Mouse (Mus musculus) limb, embryonic 15.5 days (tissue): ENCODE measurements around the gene Cd28. TPM values are rescaled to one million over a fixed set of nuclear protein-coding genes. Genes with fewer than 3 reads are reported as not detected.

Experiments
- ATAC-seq: fragments of 200-750 bp; cut with Nextera tagmentation; 2 replicates; pipeline ENCODE4 v1.8.0; 2017; ENCODE audit warnings: low read depth, moderate TSS enrichment; ENCODE audit not compliant: insufficient number of reproducible peaks, low FRiP score, low TSS enrichment
- H3K27ac ChIP-seq: fragments of 300-500 bp; sonication (generic); 2 replicates; pipeline ENCODE4 v1.5.1; 2015; ENCODE audit warnings: moderate library complexity, mild to moderate bottlenecking, inconsistent platforms
- H3K27me3 ChIP-seq: fragments of 300-500 bp; sonication (generic); 2 replicates; pipeline ENCODE4 v1.6.1; 2015; ENCODE audit warnings: inconsistent platforms
- H3K36me3 ChIP-seq: fragments of 300-500 bp; sonication (generic); 2 replicates; pipeline ENCODE4 v1.6.1; 2015; ENCODE audit warnings: inconsistent platforms
- H3K4me1 ChIP-seq: fragments of 300-500 bp; sonication (generic); 2 replicates; pipeline ENCODE4 v1.6.1; 2015; ENCODE audit warnings: inconsistent platforms
- H3K4me2 ChIP-seq: fragments of 300-500 bp; sonication (generic); 2 replicates; pipeline ENCODE4 v1.6.1; 2015; ENCODE audit warnings: mild to moderate bottlenecking, inconsistent platforms
- H3K4me3 ChIP-seq: fragments of 300-500 bp; sonication (generic); 2 replicates; pipeline ENCODE4 v1.5.1; 2015; ENCODE audit warnings: mild to moderate bottlenecking, inconsistent platforms
- H3K9ac ChIP-seq: fragments of 300-500 bp; sonication (generic); 2 replicates; pipeline ENCODE4 v1.6.1; 2015; ENCODE audit warnings: inconsistent platforms
- H3K9me3 ChIP-seq: fragments of 300-500 bp; sonication (generic); 2 replicates; pipeline ENCODE4 v1.6.1; 2016; ENCODE audit warnings: inconsistent platforms
- WGBS: fragments of 180-500 bp; shearing (Covaris S2); methylation state at CpG from one replicate; pipeline ENCODE4 v1.1.7; 2015; 5-methylcytosine and 5-hydroxymethylcytosine counted together
- polyA plus RNA-seq: library from polyadenylated mRNA; unstranded; fragments of >200 nt; fragmentation: Nextera tagmentation; extraction: Ambion mirVana; gene quantifications from 2 replicates; pipeline ENCODE4 v1.2.1, GENCODE M21; 2015

Gene Cd28
- polyA plus RNA-seq, 1 experiment from 2014 or later: 0.54 TPM

DNA sequence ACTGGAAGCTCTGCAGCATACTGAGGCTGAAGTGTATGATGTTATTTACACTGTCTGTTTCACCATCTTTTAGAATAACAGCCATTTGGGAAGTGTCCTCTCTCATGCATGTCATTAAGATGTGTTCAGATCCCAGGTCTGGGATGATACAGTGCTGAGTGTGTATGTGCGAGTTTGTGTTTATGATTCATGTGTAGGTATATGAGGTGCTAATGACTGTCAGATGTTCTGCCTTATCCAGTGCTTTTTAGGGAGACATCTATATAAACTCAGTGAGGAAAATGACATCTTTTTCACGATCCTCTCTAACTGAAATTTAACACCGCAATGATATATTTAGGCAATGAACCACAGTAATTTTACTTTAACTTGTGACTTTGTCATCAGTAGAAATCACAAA lies 7.0 kb downstream of the Cd28 start:
- no peak; the same call in 1 of the 2 replicates for ATAC-seq
- no peak overlapping the region for H3K27ac ChIP-seq

GRCm38 (mm10) chr1:60731940-60732339 lies 15.3 kb downstream of the Cd28 start:
- ATAC-seq: no peak
- no peak overlapping the region for H3K9ac ChIP-seq
- no peak overlapping the region for H3K4me3 ChIP-seq
- WGBS: 73% methylated on average over 2 of the region's 2 CpGs
- H3K27me3 ChIP-seq: no peaks in the 10 kb centered on the region
- H3K4me1 ChIP-seq: peaks cover 9% of the 10 kb centered on the region
- H3K9me3 ChIP-seq: no peaks in the 10 kb centered on the region
- H3K4me2 ChIP-seq: no peak overlapping the region
- no peaks in the 10 kb centered on the region for H3K36me3 ChIP-seq
- H3K27ac ChIP-seq: no peak overlapping the region

More for the DNA sequence above, 7.0 kb downstream of the Cd28 start:
- Histone ChIP-seq H3K36me3 (no peaks in the 10 kb centered on the region), H3K4me3 (no peak overlapping the region), H3K9me3 (no peaks in the 10 kb centered on the region), H3K4me2 (no peak overlapping the region), H3K27me3 (no peaks in the 10 kb centered on the region), H3K4me1 (no peaks in the 10 kb centered on the region), H3K9ac (no peak overlapping the region)
- WGBS: 64% methylated on average over 3 of the region's 3 CpGs

DNA sequence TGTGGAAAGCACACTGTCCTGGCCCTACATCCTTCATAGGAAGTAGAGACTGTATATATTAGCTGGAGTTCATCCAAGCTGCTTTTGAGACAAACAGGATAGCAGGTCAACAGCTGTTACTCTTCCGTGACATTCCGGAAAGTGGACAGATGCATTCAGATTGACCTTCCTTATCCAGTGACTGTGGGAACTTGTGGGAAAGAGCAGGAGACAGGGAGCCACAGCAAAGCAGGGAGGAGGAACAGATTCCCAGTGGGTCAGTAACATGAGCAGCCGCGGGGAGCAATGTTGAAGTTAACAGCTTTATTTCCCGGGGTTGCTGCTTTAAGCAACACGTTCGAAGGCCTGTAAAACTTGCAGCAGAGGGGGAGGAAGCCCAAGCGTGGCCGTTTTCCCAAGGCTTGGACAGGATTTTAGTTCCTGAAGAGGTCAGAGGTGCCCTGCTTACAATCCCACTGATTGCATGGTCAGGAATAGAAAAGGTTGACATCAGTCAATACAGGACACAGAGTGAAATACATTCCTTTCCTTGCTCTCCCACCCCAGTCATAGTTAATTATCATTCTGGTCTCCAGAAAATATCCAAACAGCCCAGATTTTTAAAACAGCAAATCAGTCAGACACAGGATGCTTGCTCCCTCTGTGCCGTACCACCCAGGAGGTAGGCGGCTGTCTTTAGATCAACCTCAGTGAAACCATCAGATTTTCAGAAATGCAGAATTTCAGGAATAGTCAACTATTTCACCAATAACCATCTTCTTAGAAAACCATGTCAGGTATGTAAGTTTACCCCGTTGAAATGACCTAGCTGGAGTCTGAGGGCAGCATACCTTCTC lies 18.7 kb downstream of the Cd28 start:
- Histone ChIP-seq H3K9me3 (no peaks in the 10 kb centered on the region), H3K36me3 (no peaks in the 10 kb centered on the region), H3K27me3 (no peaks in the 10 kb centered on the region), H3K4me1 (peaks cover 9% of the 10 kb centered on the region), H3K4me3 (no peak overlapping the region), H3K4me2 (no peak overlapping the region), H3K9ac (no peak overlapping the region), H3K27ac (peak overlapping the region; percentile 34; the same call in 1 of the 2 replicates)
- peak; percentile 65; the same call in 1 of the 2 replicates for ATAC-seq
- 27% methylated on average over 12 of the region's 12 CpGs for WGBS

- ATAC-seq: no peak
- no peak overlapping the region for H3K4me2 ChIP-seq
- no peaks in the 10 kb centered on the region for H3K36me3 ChIP-seq
- H3K9ac ChIP-seq: no peak overlapping the region
- H3K27ac ChIP-seq: peak overlapping the region; percentile 34; the same call in 1 of the 2 replicates
- no peaks in the 10 kb centered on the region for H3K27me3 ChIP-seq
- H3K4me1 ChIP-seq: peaks cover 9% of the 10 kb centered on the region
- H3K9me3 ChIP-seq: no peaks in the 10 kb centered on the region
- 74% methylated on average over 7 of the region's 7 CpGs for WGBS
- no peak overlapping the region for H3K4me3 ChIP-seq
Observed at GRCm38 (mm10) chr1:60735908-60736280, 19.3 kb downstream of the Cd28 start.

DNA sequence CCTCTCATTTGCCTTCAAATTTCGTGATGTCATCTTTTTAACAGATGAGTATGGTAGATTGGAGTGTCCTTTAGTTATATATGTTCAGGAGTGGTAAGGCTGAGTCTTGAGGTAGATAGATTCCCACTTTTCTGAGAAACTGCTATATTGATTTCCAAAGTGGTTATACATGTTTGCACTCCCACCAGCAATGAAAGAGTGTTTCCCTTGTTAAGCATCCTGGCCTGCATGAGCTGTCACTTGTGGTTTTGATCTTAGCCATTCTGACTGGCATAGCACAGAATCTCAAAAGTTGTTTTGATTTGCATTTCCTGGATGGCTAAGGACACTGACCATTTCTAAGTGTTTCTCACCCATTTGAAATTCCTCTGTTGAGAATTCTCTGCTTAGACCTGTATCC lies 27.7 kb downstream of the Cd28 start:
- H3K9ac ChIP-seq: no peak overlapping the region
- no peak for ATAC-seq
- 66% methylated on average over 1 of the region's 1 CpGs for WGBS
- no peaks in the 10 kb centered on the region for H3K9me3 ChIP-seq
- H3K4me1 ChIP-seq: peaks cover 11% of the 10 kb centered on the region
- H3K27ac ChIP-seq: no peak overlapping the region
- no peak overlapping the region for H3K4me2 ChIP-seq
- no peak overlapping the region for H3K4me3 ChIP-seq
- H3K27me3 ChIP-seq: no peaks in the 10 kb centered on the region
- no peaks in the 10 kb centered on the region for H3K36me3 ChIP-seq

DNA sequence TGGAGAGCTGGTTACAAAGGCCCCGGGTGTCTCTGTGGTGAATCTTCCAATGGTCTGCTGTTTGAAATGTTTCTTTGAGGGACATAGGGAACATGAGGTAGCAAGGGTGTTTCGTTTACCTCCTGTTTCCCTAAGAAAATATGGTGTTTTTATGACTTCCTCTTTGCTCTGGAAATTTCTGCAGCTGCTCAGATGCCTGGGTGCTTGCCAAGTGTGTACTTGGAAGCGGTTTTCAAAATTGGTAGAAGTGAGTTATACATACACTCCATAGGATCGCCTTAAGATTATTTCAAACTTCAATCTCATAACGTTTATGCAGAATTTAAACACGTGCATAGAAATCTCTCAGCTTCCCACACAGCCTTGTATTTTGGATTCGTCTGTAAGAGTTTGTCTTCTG lies 29.1 kb downstream of the Cd28 start:
- H3K27me3 ChIP-seq: no peaks in the 10 kb centered on the region
- ATAC-seq: no peak
- H3K4me1 ChIP-seq: peaks cover 11% of the 10 kb centered on the region
- H3K9ac ChIP-seq: no peak overlapping the region
- no peak overlapping the region for H3K4me3 ChIP-seq
- peak overlapping the region; percentile 57 for H3K27ac ChIP-seq
- H3K4me2 ChIP-seq: no peak overlapping the region
- H3K36me3 ChIP-seq: no peaks in the 10 kb centered on the region
- no peaks in the 10 kb centered on the region for H3K9me3 ChIP-seq
- 32% methylated on average over 7 of the region's 7 CpGs for WGBS

DNA sequence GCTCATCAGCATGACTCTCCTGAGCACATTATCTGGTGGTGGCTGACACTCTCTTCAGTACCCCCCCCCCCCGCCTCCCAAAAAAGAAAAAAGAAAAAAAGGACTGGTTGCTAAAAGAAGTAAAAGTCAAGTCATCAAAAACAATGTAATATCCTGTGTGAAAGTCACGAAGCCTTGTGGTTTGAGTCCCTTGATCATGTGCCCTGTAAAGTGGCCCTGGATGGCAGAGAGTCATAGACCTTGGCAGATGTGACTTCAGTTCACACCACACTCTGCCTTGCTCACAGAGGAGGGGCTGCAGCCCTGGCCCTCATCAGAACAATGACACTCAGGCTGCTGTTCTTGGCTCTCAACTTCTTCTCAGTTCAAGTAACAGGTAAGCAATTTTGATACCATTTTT lies 29.6 kb downstream of the Cd28 start:
- Histone ChIP-seq H3K4me3 (no peak overlapping the region), H3K9ac (no peak overlapping the region)
- WGBS: 58% methylated on average over 2 of the region's 2 CpGs

DNA sequence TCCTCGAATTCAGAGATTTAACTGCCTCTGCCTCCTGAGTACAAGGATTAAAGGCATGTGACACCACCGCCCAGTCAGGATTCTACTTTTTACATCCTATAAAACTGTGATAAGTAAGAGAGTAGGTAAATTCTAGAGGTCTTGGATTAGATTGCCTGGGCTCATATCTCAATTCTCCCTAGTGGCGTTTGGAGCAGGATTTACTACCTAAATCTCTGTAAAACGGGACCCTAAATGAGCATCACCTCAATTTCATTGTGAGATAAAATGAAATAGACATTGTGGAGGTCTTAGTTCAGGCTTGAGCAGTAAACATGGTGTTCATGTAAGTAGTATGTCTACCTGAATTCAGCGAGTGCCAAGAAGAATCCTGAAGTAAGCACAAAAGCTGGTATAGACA lies 30.3 kb downstream of the Cd28 start:
- Histone ChIP-seq H3K27ac (no peak overlapping the region), H3K4me3 (no peak overlapping the region), H3K9me3 (no peaks in the 10 kb centered on the region), H3K9ac (no peak overlapping the region), H3K4me2 (no peak overlapping the region), H3K27me3 (no peaks in the 10 kb centered on the region), H3K4me1 (peaks cover 11% of the 10 kb centered on the region), H3K36me3 (no peaks in the 10 kb centered on the region)
- ATAC-seq: no peak
- WGBS: 88% methylated on average over 5 of the region's 5 CpGs

More for the DNA sequence above, 29.6 kb downstream of the Cd28 start:
- Histone ChIP-seq H3K9me3 (no peaks in the 10 kb centered on the region), H3K27ac (peak overlapping the region; percentile 57; the same call in 1 of the 2 replicates), H3K4me1 (peaks cover 11% of the 10 kb centered on the region), H3K27me3 (no peaks in the 10 kb centered on the region), H3K4me2 (no peak overlapping the region), H3K36me3 (no peaks in the 10 kb centered on the region)
- ATAC-seq: no peak

- H3K4me2 ChIP-seq: no peak overlapping the region
Observed at GRCm38 (mm10) chr1:60748286-60748685, 31.7 kb downstream of the Cd28 start.

GRCm38 (mm10) chr1:60748936-60749335 lies 32.3 kb downstream of the Cd28 start:
- H3K4me2 ChIP-seq: no peak overlapping the region
- H3K4me1 ChIP-seq: peaks cover 11% of the 10 kb centered on the region
- no peaks in the 10 kb centered on the region for H3K27me3 ChIP-seq
- H3K9ac ChIP-seq: no peak overlapping the region
- H3K27ac ChIP-seq: no peak overlapping the region
- ATAC-seq: no peak
- H3K9me3 ChIP-seq: no peaks in the 10 kb centered on the region
- H3K36me3 ChIP-seq: no peaks in the 10 kb centered on the region
- WGBS: 78% methylated on average over 4 of the region's 4 CpGs
- H3K4me3 ChIP-seq: no peak overlapping the region

More at GRCm38 (mm10) chr1:60748286-60748685, 31.7 kb downstream of the Cd28 start:
- Histone ChIP-seq H3K9ac (no peak overlapping the region), H3K4me1 (peaks cover 11% of the 10 kb centered on the region), H3K36me3 (no peaks in the 10 kb centered on the region), H3K9me3 (no peaks in the 10 kb centered on the region), H3K27me3 (no peaks in the 10 kb centered on the region), H3K4me3 (no peak overlapping the region), H3K27ac (no peak overlapping the region)
- 95% methylated on average over 1 of the region's 1 CpGs for WGBS
- ATAC-seq: no peak

DNA sequence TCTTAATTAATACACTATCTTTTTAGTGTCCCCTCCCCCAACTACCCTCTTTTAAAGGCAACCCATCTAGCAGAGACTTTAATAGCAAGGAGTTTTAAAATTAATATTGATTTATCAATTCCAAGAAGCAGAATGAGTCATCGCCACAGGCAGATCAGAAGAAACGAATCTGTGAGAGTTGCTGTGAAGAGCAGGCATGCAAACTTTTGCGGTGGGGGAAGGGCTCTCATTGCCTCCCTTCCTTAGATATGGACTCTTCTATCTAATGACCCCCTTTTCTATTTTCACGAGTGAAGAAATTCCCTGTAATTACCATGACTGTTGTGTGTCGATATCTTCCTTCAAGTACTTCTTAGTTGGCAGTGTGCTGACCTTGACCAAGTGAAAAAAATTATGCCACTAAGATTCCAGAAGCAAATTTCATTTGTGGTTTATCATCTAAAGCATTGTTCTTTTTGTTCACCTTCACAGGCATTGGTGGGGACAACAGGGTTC lies 32.8 kb downstream of the Cd28 start:
- H3K36me3 ChIP-seq: no peaks in the 10 kb centered on the region
- H3K9ac ChIP-seq: no peak overlapping the region
- H3K9me3 ChIP-seq: no peaks in the 10 kb centered on the region
- no peaks in the 10 kb centered on the region for H3K27me3 ChIP-seq
- H3K4me2 ChIP-seq: no peak overlapping the region
- no peak overlapping the region for H3K4me3 ChIP-seq
- H3K4me1 ChIP-seq: peaks cover 11% of the 10 kb centered on the region
- ATAC-seq: no peak
- no peak overlapping the region for H3K27ac ChIP-seq
- 72% methylated on average over 5 of the region's 5 CpGs for whole genome bisulfite sequencing

DNA sequence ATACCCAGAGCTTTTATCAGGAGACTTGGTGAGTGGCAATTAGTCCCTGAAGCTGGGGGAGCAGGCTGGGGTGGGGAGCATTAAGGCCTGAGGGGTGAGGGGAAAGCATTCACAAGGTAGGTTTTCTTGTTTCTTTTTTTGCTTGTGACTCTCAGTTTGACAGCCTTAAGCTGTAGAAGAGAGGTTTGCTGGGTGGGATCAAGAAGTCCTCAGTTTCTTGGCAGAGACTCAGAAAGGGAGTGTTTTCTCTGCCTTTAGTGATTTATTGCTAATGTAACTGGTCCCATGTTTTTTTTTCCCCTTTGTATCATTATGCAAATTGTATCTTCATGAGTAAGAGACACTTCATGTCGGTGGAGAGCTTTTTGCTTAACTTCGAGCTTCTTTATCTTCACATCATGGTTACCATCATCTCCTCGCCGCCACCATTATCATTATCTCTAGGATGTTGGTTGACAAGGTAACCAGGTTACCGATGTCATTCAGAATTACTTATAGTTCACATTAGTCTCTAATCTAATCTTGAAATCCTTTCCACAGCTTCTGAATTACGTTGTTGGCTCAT lies 33.7 kb downstream of the Cd28 start:
- Histone ChIP-seq H3K36me3 (no peaks in the 10 kb centered on the region), H3K27me3 (no peaks in the 10 kb centered on the region), H3K9ac (no peak overlapping the region), H3K4me2 (no peak overlapping the region), H3K9me3 (no peaks in the 10 kb centered on the region), H3K4me3 (no peak overlapping the region), H3K4me1 (peaks cover 11% of the 10 kb centered on the region), H3K27ac (no peak overlapping the region)
- ATAC-seq: no peak
- 79% methylated on average over 6 of the region's 6 CpGs for WGBS
